Mouse (Mus musculus): ENCODE measurements around the gene Zfp275.
"Not testable (repeated sequence)": the region's sequence is repeated elsewhere in the genome, so short reads cannot be mapped to it uniquely, and the experiment has no call there.

The Zfp275 gene

DNA sequence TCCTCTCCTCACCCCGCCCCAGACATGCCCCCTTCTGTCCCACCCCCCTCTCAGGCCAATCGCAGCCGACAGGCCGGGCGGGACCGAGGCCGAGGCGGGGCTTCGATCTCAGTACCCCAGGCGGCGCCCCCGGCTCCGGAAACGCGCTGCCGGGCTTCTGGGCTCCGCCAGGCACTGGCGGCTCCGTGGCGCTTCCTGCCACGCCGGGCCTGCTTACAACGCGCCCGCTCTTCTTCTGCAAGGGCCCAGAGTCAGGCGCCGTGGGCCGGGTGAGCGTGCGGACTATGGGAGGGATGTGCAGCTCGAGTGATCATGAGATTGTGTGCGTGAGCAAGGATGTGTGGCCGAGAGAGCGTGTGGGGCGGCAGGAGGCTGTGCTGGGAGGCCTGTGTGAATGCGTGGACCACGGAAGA is at the start of gene Zfp275:
Gene Zfp275, plus strand, starts transcription at position 139 of the 413 bp plus-strand sequence.
- peak; percentile 32 for DNase-seq (ENCODE audit: low read depth, low spot score)

DNA sequence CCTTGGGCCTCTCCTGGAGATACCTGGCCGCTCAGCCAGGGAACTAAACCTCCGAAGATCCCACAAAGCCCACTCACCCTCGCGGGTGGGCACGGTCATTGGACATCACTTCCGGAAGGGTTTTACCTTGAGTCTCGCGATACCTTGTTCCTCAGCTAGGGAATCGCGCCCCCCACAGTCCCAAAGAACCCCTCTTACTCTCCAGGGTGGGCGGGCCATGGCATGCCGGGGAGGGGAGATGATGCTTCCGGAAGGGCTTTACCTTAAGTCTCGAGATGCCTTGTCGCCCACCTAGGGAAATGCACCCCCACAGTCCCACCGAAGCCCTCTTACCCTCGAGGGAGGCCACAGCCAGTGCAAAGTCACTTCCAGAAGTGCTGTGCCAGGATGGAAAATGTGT is 49.5 kb upstream of the Zfp275 start, which contains the start of the genes Xlr5a and Xlr5c:
Gene Xlr5a, minus strand, starts transcription at position 101 of the 400 bp plus-strand sequence.
Gene Xlr5c, minus strand, starts transcription at position 101 of the 400 bp plus-strand sequence.
- not testable (repeated sequence) for DNase-seq (ENCODE audit: low read depth, low spot score)

DNA sequence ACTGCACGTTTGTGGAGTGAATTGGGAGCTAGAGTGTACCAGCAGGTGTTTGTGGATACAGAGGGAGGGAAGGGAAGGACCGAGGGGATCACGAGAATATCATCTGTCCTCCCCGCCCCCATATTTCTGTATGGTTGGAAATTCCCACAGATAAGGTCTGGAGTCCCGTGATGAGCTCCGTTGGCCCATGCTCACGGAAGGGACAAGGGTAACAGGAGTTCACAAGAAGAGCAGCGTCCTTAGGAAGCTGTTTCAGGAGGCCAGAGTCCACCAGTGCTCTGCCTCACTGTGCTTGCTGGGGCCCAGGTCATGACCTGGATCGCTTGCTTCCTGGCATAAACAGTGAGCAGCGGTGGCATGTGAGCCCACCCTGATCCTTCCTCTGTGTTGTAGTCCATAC is 46.7 kb upstream of the Zfp275 start:
- DNase-seq (ENCODE audit: low read depth, low spot score): not testable (repeated sequence)

DNA sequence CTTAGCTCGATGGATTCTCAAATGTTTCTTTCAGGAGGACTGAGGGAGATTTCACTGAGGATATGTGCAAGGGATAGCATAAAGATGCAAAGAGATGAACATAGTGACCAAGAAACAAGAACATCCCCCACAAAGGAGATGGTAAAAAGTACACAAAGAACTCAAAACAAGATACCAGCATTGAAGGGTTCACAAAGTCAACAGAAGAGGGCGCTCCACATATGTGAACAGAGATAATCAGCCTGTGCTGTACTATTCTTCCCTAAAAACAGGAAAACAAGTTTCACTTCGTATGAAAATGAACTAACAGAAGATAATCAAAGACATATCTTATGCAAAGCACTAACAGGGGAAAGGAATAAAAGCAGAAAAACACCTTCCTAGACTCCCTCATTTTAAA is 29.9 kb upstream of the Zfp275 start:
- DNase-seq (ENCODE audit: low read depth, low spot score): no peak

DNA sequence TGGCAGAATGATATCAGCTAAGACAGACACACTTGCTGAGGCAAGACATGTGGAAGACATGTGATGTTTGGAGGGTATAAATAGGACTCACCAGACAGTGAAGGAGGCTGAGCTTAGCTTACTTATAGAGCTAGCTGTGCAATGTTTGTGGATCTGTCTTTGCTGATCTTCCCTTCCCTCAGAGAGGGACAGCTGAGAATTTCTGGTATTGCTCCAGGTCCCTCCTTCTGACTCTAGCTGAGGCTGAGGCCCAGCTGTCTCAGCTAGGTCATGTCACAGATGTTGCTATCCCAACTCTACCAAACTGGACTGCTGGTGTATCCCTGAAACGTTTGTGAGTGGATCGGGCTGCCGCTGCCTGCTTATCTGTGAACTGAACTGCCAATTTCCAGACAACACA is 21.4 kb upstream of the Zfp275 start:
- DNase-seq (ENCODE audit: low read depth, low spot score): no peak

DNA sequence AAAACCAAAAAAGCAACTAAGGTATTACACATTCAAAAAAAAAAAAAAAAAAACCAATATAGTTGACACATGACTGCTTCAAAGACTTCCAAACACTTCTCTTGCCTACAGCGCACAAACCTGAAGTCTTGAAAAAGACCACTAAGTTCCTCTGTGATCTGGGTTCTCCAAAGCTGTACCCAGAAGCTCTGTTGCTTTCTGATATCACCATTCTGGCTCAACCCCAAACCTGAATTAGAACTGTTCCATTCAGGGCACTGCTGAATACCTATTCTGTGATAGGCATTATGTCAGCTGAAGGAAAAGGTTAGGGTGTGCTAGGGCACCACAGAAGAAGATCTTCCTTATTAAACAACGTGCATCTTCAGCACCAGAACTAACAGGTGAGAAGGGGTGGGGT is 15.2 kb upstream of the Zfp275 start:
- DNase-seq (ENCODE audit: low read depth, low spot score): no peak

DNA sequence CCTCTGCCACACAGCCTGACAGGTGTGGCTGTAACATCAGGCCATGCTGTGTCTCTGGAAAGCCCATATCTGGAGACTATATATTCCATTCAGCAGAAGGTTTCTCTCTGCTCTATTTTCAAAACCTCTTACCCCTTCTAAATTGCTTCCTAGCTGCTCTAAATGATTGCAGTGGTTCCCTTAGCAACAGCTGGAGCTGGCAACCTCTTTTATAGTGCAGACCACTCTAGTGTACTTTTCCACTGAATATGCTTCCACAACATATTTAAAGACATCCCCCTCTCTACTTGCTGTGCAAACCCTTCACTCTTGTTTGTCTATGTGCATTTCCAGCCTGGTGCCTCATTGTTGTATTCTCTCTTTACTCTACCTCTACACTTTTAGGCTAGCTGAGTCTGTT is 8.9 kb upstream of the Zfp275 start:
- no peak for DNase-seq (ENCODE audit: low read depth, low spot score)

DNA sequence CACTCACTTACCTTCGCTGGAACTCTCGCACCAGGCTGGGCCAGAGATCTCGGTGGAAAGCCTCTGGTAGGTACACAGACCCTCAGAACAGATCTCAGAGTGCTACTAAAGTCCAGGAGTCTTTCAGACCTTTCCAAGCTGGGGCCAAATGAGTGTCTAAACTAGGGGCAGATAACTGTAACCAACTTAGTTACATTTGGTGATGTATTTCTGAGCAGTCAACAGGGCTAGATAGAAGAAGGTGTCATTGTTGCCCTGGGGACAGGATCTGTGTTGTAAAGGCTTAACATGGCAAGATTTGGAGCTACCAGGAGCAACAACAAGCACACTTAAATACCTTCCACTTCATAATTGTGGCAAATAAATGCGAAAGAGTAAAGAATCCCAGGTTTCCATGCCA is 5.7 kb upstream of the Zfp275 start, which contains the start of gene Gm45015:
Gene Gm45015, minus strand, starts transcription at position 101 of the 400 bp plus-strand sequence.
- no peak for DNase-seq (ENCODE audit: low read depth, low spot score)

DNA sequence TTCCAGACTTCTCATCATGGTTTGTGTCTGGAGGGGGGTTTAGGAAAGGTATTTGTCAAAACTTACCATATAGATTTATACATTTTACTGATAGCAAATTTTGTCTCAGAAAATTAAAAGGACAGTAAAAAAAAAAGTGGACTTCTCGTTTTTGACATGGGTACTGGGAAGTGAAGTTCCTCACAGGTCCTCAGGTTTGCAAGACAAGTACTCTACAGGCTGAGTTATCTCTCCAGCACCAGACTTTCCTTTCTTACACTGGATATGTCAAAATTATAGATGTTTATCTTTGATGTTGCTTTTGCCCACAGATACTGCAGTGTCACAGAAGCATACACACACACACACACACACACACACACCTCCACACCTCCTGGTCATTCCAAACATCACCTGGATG is 948 bp upstream of the Zfp275 start:
- no peak for DNase-seq (ENCODE audit: low read depth, low spot score)

DNA sequence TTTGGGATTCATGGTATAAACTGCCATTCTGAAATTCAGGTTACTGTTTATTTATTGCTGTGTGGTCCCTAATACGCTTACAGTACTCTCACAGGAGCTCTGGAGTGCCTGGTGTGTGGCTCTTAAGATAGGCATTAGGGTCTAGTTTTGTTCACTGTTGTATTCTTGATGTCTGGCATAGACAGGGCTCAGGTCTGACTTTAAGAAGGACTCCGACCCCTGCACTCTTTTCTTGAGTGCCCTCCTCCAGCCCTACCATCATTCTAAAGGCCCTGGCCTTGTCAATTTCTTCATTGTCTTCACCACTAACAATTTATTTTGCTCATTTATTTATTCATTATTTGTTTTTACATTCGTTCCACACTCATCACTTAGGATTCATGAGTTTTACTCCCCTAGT is 353 bp upstream of the Zfp275 start:
- DNase-seq (ENCODE audit: low read depth, low spot score): no peak

DNA sequence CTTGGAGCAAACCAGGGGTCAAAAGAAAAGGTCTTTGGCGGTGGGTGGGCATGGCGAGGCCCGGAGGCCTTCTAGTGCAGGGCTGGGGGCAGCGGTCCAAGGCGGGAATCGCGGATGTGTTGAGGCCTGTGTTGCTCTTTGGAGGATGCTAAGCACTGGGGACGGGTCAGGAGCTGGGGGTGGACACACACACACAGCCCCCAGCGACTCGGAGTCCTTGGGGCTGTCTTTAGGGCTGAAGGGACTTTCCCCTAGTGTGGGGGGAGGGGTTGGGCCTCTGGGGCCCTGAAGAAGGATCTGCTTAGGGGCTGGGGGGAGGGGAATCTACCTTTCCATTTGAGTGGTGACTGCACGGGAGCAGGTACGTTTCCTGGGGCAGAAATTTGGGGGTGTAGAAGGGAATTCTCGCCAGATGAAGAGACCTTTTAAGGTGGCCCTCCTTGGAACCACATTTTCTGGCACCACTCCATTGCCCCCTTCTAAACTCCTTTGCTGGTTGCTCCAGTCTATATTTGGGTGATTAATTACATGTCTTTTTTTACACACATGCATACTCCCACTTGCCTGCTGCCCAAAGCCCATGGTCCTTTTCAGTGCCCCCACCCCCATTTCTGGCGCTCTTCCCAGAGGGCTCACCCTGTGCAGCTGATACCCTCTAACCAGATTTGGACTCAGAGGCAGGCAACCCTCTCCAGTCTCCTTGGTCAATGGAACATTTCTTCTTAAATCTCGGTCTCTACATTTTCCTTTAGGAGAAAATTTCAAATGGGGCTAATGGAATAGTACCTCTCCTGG is 717 bp downstream of the Zfp275 start:
- DNase-seq (ENCODE audit: low read depth, low spot score): no peak

DNA sequence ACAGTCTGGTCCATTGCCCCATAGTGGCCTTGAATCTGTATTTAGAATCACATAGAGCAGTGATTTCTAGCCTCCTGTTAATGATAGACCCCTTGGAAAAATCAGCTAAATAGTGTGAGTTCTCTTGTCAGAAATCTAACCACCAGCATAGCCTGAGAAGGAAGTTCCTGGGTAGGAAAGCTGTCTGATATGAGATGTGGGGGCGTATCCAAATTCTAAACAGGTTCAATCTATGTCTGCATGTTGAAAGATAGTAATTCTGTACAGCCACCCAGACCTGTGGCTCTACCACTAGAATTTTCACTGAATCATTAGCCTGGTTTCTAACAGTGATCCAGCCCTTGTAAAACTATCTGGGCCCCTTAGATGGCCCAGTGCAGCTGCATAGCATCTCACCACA is 1.4 kb downstream of the Zfp275 start:
- no peak for DNase-seq (ENCODE audit: low read depth, low spot score)

DNA sequence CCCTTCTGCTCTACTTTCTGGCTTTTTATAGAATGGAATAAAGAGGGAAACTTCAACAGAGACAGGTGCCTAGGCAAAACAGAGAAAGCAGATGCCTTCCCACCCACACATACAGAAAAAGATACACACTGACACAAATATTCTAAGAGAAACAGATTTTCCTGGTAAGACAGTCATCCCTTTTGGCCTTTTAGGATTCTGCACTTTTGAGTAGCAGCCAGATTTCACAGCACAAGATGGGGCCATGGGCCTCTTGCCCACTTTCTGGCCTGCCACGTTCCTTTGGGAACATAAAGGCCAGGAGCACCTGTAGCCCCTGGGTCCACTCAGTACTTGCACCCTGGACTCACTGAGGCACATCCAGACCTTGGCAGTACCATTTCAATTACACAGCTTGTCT is 1.9 kb downstream of the Zfp275 start:
- no peak for DNase-seq (ENCODE audit: low read depth, low spot score)

DNA sequence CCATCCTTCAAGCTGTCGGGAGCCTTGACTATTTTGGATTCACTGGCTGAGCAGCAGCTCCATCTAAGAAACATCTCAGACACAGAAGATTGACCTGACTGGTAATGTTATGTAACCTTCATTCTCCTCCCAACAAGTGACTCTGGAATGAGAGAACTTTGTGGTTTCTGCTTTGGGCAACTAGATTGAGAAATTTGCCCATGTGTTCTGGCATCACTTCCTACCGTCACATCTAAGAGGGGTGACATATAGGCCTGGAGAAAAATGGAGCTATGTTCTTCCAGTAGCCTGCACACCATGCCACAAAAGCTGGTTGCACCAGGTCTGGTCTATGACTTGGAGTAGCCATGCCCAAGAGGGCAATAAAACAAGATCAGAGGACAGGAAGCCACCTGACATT is 13.7 kb downstream of the Zfp275 start:
- no peak for DNase-seq (ENCODE audit: low read depth, low spot score)

DNA sequence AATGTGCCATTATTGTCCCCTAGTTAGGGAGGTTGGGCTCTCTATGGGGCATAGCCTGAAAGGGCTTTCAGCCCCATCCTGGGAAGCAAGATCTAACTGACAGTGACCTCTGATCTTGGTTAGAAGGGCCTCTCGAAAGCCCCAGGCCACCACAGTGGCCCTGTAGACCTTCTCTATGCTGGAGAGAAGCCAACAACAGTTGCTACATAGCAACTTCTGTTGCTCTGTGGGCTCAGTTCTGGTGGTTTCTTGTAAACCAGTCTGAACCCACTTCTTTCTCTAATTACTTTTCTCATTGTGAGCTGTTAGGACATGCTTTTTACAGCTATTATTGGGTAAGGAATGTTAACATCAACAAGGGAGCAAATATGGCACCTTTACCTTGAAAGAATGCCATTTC is 14.3 kb downstream of the Zfp275 start:
- DNase-seq (ENCODE audit: low read depth, low spot score): no peak

DNA sequence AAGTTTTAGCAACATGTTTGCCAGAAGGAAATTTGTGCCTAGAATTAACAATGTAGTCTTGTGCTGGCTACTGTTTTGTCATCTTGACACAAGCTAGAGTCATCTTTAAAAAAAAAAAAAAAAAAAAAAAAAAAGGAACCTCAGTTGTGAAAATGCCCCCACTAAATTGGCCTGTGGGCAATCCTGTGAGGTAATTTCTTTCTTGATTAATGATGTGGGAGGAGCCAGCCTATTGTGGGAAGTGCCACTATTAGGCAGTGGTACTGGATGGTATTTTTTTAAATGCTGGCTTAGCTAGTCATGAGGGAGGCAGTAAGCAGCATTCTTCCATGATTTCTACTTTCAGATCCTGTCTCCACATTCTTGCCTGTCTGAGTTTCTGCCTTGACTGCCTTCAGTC is 20.9 kb downstream of the Zfp275 start:
- no peak for DNase-seq (ENCODE audit: low read depth, low spot score)

DNA sequence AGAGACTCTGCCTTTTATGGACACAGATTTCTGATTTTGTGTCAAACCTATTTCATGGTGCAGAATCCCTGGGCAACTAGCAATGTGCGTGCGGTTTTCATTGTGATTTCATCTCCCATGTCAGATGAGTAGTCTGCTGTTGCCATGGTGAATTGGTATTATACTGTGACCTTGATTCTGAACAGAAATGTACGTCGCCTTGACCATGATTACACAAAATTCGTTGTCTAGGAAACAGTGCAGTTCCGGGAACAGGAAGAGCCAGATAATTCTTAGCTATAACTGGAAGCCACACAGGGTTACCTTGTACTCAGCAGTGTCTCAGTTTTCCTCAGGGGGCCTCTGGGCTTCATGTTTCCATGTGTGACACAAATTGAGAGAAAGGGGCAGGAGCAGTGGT is 42.0 kb downstream of the Zfp275 start:
- peak; percentile 11 for DNase-seq (ENCODE audit: low read depth, low spot score)

DNA sequence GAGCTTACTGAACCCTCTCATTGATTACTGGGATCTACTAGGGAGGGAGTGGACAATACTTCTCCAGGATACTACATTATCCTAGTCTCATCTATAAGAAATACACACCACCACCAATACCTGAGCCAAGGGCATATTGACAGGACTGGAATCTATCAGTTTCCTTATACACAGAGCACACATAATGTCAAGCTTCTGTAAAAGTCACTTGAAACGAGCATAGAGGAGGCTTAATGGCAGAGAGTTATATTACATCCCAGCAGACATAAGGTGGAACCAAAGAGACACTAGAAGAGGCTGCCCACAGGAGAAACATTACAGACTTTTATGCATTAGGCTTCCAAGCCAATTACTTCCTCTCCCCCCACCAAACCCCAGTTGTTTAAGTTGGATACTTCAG is 42.5 kb downstream of the Zfp275 start:
- DNase-seq (ENCODE audit: low read depth, low spot score): no peak

DNA sequence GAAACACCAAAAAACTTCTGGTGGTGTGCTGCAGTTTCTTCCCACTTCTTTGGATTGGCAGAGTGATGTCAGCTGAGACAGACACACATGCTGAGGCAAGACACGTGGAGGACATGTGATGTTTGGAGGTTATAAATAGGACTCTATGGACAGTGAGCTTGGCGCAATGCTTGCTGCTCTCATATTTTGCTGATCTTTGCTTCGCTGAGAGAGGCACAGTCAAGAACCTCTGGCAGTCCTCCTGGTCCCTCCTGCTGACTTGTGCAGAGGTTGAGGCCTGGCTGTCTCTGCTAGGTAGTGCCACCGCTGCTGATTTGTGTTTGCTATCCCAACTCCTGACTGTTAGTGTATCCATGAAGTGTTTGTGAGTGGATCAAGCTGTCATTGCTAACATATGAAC is 49.1 kb downstream of the Zfp275 start:
- no peak for DNase-seq (ENCODE audit: low read depth, low spot score)

DNA sequence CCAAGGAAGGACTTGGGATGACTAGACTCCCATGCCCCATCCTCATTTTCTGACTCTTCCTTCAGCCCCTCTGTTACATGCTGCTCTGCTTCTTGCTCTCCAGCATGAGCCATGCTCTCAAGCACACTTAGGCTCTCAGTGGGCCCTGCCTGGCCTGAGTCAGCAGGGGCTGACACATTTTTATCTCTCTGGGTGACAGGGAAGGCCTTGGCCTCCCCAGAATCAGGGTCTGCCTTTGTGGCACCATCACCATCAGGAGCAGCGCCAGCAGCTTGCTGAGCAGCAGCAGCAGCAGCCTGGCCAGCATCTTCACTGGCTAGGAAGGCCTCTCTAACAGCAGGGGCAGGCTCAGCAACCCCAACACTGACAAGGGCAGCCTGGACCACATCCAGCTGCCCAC is 54.0 kb downstream of the Zfp275 start:
- DNase-seq (ENCODE audit: low read depth, low spot score): no peak

DNA sequence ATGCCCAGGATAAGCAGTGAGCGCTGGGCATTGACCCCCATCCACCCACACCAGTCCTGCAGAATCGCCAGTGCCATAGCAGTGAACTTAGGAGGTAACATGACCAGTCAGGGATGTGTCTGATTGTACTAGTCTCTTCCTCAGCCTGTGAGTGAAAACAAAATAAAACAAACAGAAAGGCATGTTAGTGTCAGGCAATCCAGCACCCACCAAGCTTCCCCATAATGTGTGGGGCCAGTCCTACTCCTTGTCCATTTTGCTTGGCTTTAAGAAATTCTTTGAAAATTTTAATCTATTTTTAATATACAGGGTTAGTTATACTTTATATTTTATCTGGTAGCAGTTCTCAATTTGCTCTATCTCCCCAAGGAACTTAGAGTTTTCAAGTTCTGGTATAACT is 56.2 kb downstream of the Zfp275 start, which contains the start of gene Gm18336:
Gene Gm18336, minus strand, starts transcription at position 101 of the 400 bp plus-strand sequence.
- not testable (repeated sequence) for DNase-seq (ENCODE audit: low read depth, low spot score)

DNA sequence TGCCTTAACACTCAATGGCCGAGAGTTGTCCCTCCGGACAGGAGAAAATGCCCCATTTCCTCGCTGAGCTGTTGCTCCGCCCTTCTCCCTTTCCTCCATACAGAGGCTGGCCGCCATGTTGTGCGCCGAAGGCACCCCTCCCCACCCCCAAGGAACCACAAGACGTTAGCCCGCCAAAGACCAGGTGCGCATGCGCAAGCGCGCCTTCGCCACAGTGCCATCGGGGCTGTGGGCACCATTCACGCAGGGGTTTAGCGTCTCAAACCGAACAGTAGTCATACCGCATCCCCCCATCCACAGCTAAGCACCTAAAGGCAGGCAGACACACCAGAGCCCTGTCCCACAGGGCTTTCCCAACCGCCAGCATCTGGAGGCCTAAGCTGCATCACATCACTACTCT is 58.5 kb downstream of the Zfp275 start:
- DNase-seq (ENCODE audit: low read depth, low spot score): no peak

DNA sequence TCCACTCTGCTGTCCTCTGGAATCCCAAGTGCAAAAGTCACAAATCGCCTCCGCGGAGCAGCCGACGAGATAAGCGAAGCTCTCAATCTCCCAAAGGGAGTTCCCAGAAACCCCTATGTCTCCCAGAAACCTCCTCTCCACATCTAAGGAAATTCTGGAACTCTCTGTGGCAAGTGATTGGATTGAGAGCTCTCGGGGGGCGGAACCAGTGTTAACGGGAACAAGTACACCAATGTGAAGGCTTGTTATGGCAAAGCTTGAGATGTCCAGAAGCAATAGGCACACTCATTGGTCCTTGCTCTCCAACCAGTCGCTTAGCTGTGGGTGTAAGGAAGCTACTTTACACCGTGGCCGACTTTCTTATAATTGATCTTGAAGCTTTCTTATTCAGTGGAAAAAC is 59.2 kb downstream of the Zfp275 start:
- DNase-seq (ENCODE audit: low read depth, low spot score): no peak

Measured in telencephalon, adult 2 months (tissue).